Mouse (Mus musculus) heart, adult 18-20 months (tissue): ENCODE measurements around the gene Kcnk1. TPM values are rescaled to one million over a fixed set of nuclear protein-coding genes. Genes with fewer than 3 reads are reported as not detected.

Source experiments
- DNase-seq, 2 experiments: peaks; one replicate each; pipeline ENCODE4 v3.0.0; 2021 to 2022; ENCODE audit warnings: mixed read lengths in 1 of 2
- long read RNA-seq, 2 experiments: library from polyadenylated mRNA; stranded (forward); transcript quantifications; one replicate each; pipeline ENCODE4 v2.0.0; 2021
- total RNA-seq, 2 experiments: library from RNA; stranded (reverse); gene quantifications; 2 replicates each; pipeline ENCODE4 v1.2.3; 2021

The Kcnk1 gene
- 1 to 10 TPM in 1 of 2 experiments, under 1 TPM in 1; 0.45 to 1.0 TPM for total RNA-seq
- long read RNA-seq, experiment 1, transcript Kcnk1-201 (3 exons, 2,235 nt): major isoform, 6 of 6 reads
- long read RNA-seq, experiment 1, partial matches to known transcripts: 0 of 6 reads
- long read RNA-seq, experiment 1, other reads (novel, unspliced or antisense): 0 of 6 reads
- long read RNA-seq, experiment 2, partial matches to known transcripts: 0 of 2 reads
- long read RNA-seq, experiment 2, other reads (novel, unspliced or antisense): 0 of 2 reads

- DNase-seq: no peak
Measured at GRCm38 (mm10) chr8:125995101-125995986, at the start of gene Kcnk1. TSS of gene Kcnk1 (plus strand) at chr8:125995170.

GRCm38 (mm10) chr8:125948696-125949308 lies 46.2 kb upstream of the Kcnk1 start:
- DNase-seq: no peak

- peak; percentile 85 to 87 for DNase-seq
Measured at GRCm38 (mm10) chr8:125950007-125950940, 44.7 kb upstream of the Kcnk1 start.

GRCm38 (mm10) chr8:125955671-125956070 lies 39.3 kb upstream of the Kcnk1 start:
- DNase-seq: peak in 1 of 2 experiments; percentile 26

DNA sequence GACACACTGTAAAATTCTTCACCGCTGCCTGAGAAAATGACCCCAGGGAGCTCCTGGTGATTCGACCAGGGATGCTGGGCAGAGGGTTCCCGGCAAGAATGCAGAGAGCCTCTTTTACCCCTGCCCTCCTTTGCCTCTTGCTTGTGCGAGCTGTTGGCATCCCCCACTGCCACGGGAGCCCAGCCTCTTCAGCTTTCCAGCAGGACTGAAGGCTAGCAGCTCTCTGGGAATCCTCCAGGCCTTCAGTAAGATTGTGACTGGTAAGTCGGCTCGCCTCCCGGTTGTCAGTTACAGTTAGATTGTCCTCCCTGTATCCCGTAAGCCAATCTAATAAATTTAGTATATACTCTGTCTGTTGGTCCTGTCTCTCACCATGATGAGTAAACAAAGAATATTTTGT lies 38.2 kb upstream of the Kcnk1 start:
- DNase-seq: no peak

DNA sequence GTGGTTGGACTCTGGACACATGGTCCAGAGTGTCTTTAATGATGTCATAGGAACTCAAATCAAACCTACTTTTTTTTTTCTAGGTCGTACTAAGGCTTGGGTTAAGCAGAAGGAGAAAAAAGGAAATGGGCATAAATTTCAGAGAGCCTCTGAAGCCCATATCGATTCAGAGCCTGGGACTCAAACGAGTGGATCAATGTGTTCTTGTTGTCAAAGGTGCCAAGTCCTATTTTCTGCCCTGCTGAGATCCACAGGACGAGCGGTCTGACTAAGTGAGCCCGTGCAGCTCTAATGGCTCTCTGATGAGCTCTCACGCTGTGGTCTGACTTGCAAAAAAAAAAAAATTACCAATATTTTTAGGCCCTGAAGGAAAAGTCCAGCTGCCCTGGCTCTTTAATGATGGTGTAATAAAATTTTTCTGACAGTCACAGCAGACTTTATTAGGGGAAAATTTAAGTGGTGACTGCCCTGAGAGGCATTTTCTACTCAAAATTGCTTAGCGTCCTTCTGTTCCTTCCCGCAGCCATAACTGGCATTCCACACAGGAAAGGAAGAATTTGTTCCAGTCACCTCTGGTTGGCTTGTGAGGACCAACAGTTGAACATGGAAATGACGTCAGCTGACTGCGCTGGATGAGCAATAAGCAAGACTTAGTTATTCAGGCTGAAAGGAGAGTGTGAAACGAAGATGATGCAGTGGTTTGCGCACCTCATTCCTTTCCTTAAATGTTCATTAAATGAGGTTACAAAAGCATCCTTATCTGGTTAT lies 37.6 kb upstream of the Kcnk1 start:
- DNase-seq: no peak

- DNase-seq: no peak
Measured at GRCm38 (mm10) chr8:125957994-125958368, 37.0 kb upstream of the Kcnk1 start.

GRCm38 (mm10) chr8:125959363-125959771 lies 35.6 kb upstream of the Kcnk1 start:
- no peak for DNase-seq

DNA sequence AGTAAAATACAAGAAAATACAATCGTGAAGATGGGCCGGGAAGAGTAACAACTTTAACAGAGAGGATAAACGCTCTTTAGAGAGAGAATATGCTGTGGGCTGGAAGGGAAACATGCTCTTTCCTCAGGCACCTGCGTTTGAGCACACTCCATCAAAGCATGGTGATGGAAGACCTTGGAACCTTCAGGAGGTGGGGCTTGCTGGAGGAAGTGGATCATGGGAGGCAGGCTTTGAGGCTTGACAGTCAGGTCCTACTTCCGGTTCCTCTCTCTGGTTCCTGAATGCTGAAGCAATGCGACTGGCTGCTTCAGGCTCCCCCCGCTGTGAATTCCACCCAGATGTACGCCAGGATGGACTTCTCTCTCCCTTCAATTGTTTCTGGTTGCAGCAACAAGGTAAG lies 34.9 kb upstream of the Kcnk1 start:
- no peak for DNase-seq

GRCm38 (mm10) chr8:125961790-125962189 lies 33.2 kb upstream of the Kcnk1 start:
- no peak for DNase-seq

DNA sequence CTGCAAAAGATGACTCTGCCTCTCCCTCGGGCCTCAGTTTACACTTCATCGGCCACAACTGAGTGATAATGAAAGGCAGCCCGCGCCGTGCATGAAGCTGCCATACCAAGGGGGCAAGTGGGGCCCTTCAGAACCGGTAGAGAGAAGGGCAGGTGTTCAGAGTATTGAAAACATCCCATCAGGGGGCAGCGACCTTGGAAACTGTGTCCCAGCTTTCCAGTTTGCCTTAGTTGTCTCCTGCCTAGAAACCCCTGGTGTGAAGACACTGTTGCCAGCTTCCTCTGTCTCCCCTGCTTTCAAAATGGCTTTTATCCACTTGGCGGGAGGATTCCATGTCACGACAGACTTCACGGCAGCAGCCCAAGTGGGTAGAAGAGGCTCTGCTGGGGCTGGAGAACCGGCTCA lies 31.2 kb upstream of the Kcnk1 start:
- no peak for DNase-seq

- no peak for DNase-seq
Measured at GRCm38 (mm10) chr8:125971336-125971735, 23.6 kb upstream of the Kcnk1 start.

GRCm38 (mm10) chr8:125975981-125976380 lies 19.0 kb upstream of the Kcnk1 start:
- no peak for DNase-seq

- no peak for DNase-seq
Measured at GRCm38 (mm10) chr8:125980826-125981225, 14.1 kb upstream of the Kcnk1 start.

GRCm38 (mm10) chr8:125983515-125983914 lies 11.5 kb upstream of the Kcnk1 start:
- DNase-seq: no peak

- DNase-seq: no peak
Measured at GRCm38 (mm10) chr8:125984140-125984539, 10.8 kb upstream of the Kcnk1 start.

- no peak for DNase-seq
Measured at GRCm38 (mm10) chr8:125985364-125985763, 9.6 kb upstream of the Kcnk1 start.

DNA sequence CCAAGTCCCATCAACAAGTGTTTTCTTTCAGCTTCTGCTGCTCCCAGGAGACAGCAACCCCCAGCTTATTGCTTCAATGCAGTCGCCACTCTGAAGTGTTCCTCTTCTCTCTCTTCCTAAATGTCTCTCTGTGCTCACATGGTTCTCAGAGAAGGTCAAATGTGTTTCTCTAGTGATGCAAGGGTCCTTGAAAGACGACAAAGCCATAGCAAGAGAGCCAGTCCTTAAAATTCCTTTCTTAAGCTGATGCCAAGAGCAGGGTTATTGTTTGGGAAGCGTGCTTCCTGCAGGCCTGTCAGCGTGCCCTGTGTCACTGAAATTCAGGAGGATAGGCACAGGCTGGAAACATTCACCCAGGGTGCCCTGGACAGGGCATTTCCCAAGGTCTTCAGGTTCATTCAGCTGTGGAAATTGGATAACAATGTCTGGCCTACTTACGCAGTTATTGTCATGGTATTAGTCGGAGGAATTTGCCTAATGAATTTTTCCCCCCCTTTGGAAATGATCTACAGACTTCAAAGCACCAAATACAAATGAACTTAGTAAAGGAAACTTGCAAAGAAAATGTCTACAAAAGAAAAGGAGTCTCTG lies 7.9 kb upstream of the Kcnk1 start:
- DNase-seq: no peak

DNA sequence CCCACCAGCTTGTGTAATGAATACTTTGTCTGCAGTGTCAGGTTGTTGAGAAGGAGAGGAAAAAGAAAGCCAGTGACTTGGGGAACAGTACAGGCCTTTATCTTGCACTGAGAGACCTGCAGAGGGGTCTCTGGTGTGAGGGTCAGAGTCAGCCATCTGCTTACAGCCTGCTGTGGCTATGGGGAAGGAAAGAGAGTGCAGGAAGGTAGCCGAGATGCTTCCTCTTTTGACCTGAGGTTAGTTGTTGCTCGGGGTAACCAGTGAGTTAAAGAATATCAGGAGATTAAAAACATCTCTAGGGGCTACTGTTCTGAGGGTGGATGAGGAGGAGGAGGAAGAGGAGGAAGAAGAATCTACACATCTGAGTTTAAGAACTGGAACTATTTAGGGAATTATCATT lies 7.0 kb upstream of the Kcnk1 start:
- no peak for DNase-seq

DNA sequence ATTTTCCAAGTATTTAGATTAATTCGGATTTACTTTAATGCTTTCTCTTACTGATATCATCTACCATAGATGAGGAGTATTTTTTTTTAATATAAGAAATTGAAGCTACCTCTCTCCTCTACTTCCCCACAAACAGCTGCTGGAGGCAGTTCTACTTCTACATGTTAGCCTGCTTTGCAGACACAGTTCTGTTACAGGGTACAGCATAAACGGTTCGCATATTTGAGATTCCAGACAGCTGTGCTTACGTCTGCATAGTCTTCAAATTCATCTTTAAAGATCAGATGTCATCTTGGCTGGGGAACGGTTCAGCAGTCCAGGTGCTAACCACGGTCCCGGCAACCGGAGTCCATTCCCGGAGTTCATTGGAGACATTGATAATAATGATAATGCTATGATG lies 1.3 kb upstream of the Kcnk1 start:
- DNase-seq: no peak
